Mouse (Mus musculus) embryonic facial prominence, embryonic 10.5 days (tissue): ENCODE results near the gene Trap1. TPM values are rescaled to one million over a fixed set of nuclear protein-coding genes. Genes with fewer than 3 reads are reported as not detected.

Experiments used
- DNase-seq: peaks from one replicate; pipeline ENCODE4 v3.0.0-alpha.2; 2017; ENCODE audit warnings: low spot score
- H3K27ac ChIP-seq: fragments of 300-500 bp; sonication (generic); replicated peaks from 2 replicates; pipeline ENCODE4 v1.5.1; 2016; ENCODE audit warnings: mild to moderate bottlenecking
- H3K27me3 ChIP-seq: fragments of 300-500 bp; sonication (generic); replicated peaks from 2 replicates; pipeline ENCODE4 v1.6.1; 2016; ENCODE audit warnings: low read depth, mild to moderate bottlenecking; ENCODE audit not compliant: poor library complexity, severe bottlenecking
- H3K36me3 ChIP-seq: fragments of 300-500 bp; sonication (generic); replicated peaks from 2 replicates; pipeline ENCODE4 v1.6.1; 2016; ENCODE audit warnings: mild to moderate bottlenecking, moderate library complexity
- H3K4me1 ChIP-seq: fragments of 300-500 bp; sonication (generic); 2 replicates; pipeline ENCODE4 v1.6.1; 2016
- H3K4me3 ChIP-seq: fragments of 300-500 bp; sonication (generic); 2 replicates; pipeline ENCODE4 v1.5.1; 2016; ENCODE audit warnings: mild to moderate bottlenecking, moderate library complexity
- H3K9me3 ChIP-seq: fragments of 300-500 bp; sonication (generic); 2 replicates; pipeline ENCODE4 v1.6.1; 2016; ENCODE audit warnings: mild to moderate bottlenecking
- WGBS: fragments of 180-500 bp; shearing (Covaris S2); methylation state at CpG from one replicate; pipeline ENCODE4 v1.1.7; 2016; 5-methylcytosine and 5-hydroxymethylcytosine counted together
- polyA plus RNA-seq: library from polyadenylated mRNA; unstranded; fragments of >200 nt; fragmentation: Nextera tagmentation; extraction: Ambion mirVana; gene quantifications from 2 replicates; pipeline ENCODE4 v1.2.1, GENCODE M21; 2016

Trap1 gene
- polyA plus RNA-seq, 1 experiment from 2014 or later = 104 TPM

DNA sequence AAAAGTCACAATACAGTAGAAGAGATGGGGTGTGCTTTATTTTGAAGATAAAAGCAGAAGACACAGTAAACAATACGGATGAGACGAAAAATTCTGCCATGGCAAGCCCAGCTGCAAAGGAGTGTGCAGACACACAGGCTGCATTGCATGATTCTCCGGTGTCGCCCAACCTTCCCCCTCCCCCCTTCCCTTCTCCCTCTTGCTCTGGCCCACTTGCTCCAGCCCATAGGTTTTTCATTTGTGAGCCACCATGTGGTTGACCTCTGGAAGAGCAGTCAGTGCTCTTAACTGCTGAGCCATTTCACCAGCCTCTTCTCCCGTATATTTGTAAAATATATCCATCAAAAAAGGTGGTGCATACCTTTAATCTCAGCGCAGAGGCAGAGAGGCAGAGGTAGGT lies 3.3 kb downstream of the Trap1 start:
- WGBS = 67% methylated on average over 6 of the region's 6 CpGs
- Histone ChIP-seq H3K4me3 (no peak overlapping the region), H3K9me3 (no peaks in the 10 kb centered on the region), H3K36me3 (peaks cover 6% of the 10 kb centered on the region; the same call in 1 of the 2 replicates), H3K27me3 (no peaks in the 10 kb centered on the region), H3K27ac (no peak overlapping the region), H3K4me1 (peaks cover 15% of the 10 kb centered on the region)
- peak; percentile 17 for DNase-seq

DNA sequence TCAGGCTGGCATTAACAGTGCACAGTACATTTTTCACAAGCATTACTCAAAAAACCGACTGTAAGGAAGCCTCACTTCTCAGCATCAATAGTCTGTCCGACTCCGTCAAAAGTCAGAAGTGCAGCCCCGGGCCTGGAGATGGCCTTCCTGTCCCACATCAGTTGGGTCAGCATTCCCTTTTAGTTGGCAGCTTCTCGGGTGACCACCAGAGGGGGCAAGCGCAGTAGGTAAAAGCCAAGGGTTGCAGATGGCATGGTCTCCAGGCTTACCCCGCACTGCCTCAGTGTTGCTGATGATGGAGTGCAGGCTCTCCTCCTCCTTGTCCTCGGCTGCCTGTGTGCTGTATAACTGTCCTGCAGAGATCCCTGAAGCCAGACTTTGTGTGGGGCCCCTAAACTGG lies 9.0 kb downstream of the Trap1 start:
- Histone ChIP-seq H3K4me3 (no peak overlapping the region), H3K36me3 (peaks cover 62% of the 10 kb centered on the region)

DNA sequence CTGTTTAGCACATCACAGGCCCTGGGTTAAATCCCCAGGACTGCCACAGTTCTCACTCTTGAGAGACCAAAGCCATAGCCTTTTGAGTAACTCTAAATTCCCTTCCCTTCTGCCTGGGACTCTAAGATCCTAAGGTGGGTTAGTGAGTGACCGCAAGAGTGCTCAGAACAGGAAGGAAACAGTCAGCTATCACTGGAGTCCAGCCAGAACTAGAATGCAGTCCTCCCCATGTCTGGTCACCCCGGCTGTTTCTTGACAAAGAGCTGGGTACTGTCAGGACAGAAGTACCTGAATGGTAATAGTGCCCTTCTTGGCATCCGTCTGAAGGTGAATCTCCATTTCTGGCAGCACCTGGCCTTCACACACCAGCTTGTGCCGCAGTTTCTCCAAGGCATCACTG lies 12.7 kb downstream of the Trap1 start:
- Histone ChIP-seq H3K4me3 (no peak overlapping the region), H3K36me3 (peaks cover 91% of the 10 kb centered on the region)

More for the DNA sequence above, 9.0 kb downstream of the Trap1 start:
- no peaks in the 10 kb centered on the region for H3K9me3 ChIP-seq
- DNase-seq = peak; percentile 52
- H3K27me3 ChIP-seq = no peaks in the 10 kb centered on the region
- H3K27ac ChIP-seq = no peak overlapping the region
- no peaks in the 10 kb centered on the region for H3K4me1 ChIP-seq
- 61% methylated on average over 8 of the region's 8 CpGs for WGBS

DNA sequence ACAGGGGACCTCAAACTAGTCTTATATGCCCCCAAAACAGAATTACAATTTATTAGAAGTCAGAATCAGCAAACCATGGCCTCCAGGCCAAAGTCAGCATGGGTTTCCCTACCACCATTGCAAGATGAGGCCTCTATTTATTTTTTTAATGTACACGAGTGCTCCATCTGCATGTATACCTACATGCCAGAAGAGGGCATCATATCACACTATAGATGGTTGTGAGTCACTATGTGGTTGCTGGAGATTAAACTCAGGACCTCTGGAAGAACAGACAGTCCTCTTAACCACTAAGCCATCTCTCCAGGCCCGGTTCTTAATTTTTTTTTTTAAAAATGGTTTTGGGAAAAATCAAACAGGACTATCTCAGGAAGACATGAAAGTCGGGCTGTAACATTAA lies 23.8 kb downstream of the Trap1 start:
- 87% methylated on average over 3 of the region's 3 CpGs for WGBS
- H3K27me3 ChIP-seq = no peaks in the 10 kb centered on the region
- H3K4me1 ChIP-seq = peaks cover 5% of the 10 kb centered on the region; the same call in 1 of the 2 replicates
- H3K36me3 ChIP-seq = peaks cover 94% of the 10 kb centered on the region
- no peak overlapping the region for H3K27ac ChIP-seq
- no peak overlapping the region for H3K4me3 ChIP-seq
- no peaks in the 10 kb centered on the region for H3K9me3 ChIP-seq
- DNase-seq = no peak

More for the DNA sequence above, 12.7 kb downstream of the Trap1 start:
- Histone ChIP-seq H3K9me3 (no peaks in the 10 kb centered on the region), H3K27me3 (no peaks in the 10 kb centered on the region), H3K4me1 (no peaks in the 10 kb centered on the region), H3K27ac (no peak overlapping the region)
- WGBS = 95% methylated on average over 4 of the region's 4 CpGs
- DNase-seq = no peak

DNA sequence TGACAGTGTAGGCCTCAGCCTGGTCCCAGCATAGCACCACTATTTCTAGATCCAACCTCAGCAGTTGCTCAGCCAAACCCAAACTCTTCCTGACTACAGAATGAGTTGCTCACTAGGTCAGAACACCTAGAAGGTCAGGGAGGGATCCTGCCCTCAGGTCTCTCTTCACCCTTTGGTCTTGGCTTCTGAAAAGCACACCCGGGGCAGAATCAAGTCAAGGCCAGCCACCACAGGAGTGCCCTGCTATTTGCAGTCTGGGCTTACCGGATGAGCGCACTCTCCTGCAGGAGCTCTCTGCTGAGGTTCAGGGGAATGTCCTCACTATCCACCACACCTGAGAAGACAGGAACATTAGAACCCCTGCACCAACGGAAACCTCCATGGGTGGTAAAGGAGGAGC lies 25.0 kb downstream of the Trap1 start:
- H3K36me3 ChIP-seq = peaks cover 94% of the 10 kb centered on the region
- no peaks in the 10 kb centered on the region for H3K9me3 ChIP-seq
- no peak overlapping the region for H3K27ac ChIP-seq
- no peak overlapping the region for H3K4me3 ChIP-seq
- no peak for DNase-seq
- peaks cover 5% of the 10 kb centered on the region; the same call in 1 of the 2 replicates for H3K4me1 ChIP-seq
- WGBS = 92% methylated on average over 4 of the region's 4 CpGs
- no peaks in the 10 kb centered on the region for H3K27me3 ChIP-seq

DNA sequence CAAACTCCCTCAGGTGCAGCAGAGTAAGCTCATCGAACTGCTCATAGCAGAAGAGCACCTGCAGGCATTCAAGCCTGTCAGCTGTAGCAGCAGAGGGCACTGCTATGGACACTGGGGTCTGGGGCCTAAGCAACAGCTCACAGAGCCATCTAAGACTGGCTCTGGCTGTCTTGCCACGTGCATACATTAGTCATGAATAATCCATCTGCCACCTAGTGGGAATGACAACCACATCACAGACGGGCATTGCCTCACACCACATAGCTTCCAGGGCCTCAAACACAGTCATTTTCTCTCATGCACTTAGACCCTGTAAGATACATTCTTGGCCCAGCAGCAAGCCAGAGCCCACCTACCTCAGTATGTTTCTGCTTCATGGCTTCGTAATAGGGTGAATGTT lies 32.1 kb downstream of the Trap1 start:
- 87% methylated on average over 4 of the region's 4 CpGs for WGBS

DNA sequence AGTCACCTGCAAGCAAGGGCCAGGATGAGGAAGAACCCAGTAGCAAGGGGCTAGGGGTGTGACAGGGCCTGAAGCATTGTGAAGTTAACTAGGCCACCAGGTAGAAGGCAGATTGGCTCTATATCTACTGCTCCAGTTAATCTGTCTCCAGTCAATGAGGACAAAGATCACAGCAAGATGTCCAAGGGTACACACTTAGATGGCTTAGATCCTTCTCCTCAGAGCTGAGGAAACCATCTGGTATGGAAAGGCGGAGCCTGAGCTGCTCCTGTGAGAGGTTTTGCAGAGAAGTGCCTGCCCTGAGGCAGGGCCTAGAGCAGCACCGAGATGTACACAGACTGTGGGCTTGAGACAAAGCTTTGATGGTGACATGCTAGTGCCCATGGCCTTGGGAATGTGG lies 33.5 kb downstream of the Trap1 start:
- H3K4me1 ChIP-seq = no peaks in the 10 kb centered on the region
- WGBS = 87% methylated on average over 2 of the region's 2 CpGs
- no peak overlapping the region for H3K27ac ChIP-seq
- no peaks in the 10 kb centered on the region for H3K27me3 ChIP-seq
- no peak overlapping the region for H3K4me3 ChIP-seq
- peaks cover 99% of the 10 kb centered on the region for H3K36me3 ChIP-seq
- DNase-seq = no peak
- no peaks in the 10 kb centered on the region for H3K9me3 ChIP-seq

More for the DNA sequence above, 32.1 kb downstream of the Trap1 start:
- no peaks in the 10 kb centered on the region for H3K9me3 ChIP-seq
- DNase-seq = no peak
- H3K27ac ChIP-seq = no peak overlapping the region
- no peaks in the 10 kb centered on the region for H3K27me3 ChIP-seq
- H3K4me1 ChIP-seq = no peaks in the 10 kb centered on the region
- no peak overlapping the region for H3K4me3 ChIP-seq
- H3K36me3 ChIP-seq = peaks cover 99% of the 10 kb centered on the region

DNA sequence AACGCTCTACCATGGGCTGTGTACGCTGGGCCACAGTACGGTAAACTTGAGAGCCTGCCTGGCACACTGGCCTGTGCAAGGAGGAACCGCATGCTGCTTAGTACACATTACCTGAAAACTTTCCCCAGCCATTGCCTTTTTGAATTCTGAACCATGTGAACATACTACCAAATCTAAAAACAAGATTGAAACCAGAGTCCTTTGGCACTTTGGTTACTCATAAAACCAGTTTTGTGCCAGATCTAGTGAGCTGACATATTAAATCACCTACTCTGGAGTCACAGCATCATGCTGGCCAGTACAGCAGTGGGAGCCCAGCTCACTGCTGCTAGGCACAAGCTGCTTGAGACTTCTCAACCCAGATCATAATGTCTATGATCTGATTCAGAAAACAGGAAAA lies 36.0 kb downstream of the Trap1 start:
- Histone ChIP-seq H3K27me3 (no peaks in the 10 kb centered on the region), H3K4me1 (no peaks in the 10 kb centered on the region), H3K36me3 (peaks cover 99% of the 10 kb centered on the region), H3K9me3 (no peaks in the 10 kb centered on the region), H3K27ac (no peak overlapping the region), H3K4me3 (no peak overlapping the region)
- 93% methylated on average over 4 of the region's 4 CpGs for WGBS
- DNase-seq = no peak

DNA sequence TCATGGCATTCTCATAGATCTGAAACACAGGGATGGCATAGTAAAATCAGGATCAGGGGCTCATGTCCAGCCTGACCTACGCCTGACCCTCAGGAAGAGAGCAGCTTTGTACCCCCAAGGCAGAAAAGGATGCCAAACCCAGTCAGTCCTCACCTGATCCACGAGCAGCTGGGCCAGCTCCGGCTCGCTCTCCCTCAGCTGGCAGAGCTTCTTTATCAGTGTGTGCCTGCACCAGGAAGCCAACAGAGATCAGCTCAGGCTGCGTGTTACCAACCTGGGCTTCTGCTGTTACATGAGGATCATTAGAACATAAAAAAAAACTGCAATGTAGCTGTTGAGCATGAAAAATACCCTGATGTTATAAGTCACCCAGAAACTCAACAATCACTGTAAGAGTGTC lies 37.4 kb downstream of the Trap1 start:
- Histone ChIP-seq H3K27ac (no peak overlapping the region), H3K27me3 (no peaks in the 10 kb centered on the region), H3K36me3 (peaks cover 89% of the 10 kb centered on the region), H3K4me3 (no peak overlapping the region), H3K9me3 (no peaks in the 10 kb centered on the region), H3K4me1 (no peaks in the 10 kb centered on the region)
- DNase-seq = no peak
- 90% methylated on average over 5 of the region's 5 CpGs for WGBS

DNA sequence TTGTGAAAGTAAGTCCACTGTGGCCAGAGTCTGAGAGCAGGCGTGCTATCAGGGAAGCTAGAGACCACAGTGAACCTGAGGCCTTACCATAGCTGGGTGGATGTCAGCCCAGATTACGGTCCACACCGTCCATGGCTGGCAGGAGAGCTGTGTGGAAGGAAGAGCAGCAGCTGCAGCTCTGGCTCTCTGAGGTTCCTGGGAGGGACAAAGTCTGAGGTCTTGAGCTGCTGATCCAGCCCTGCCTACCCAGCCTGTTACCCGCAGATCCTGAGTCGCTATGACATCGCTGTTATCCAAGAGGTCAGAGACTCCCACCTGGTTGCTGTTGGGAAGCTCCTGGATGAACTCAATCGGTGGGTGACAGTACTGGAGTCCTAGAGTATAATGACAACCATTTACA lies 39.9 kb downstream of the Trap1 start:
- H3K27me3 ChIP-seq = no peaks in the 10 kb centered on the region
- no peak overlapping the region for H3K27ac ChIP-seq
- peaks cover 65% of the 10 kb centered on the region for H3K36me3 ChIP-seq
- no peaks in the 10 kb centered on the region for H3K9me3 ChIP-seq
- no peak overlapping the region for H3K4me3 ChIP-seq
- 94% methylated on average over 7 of the region's 7 CpGs for WGBS
- no peaks in the 10 kb centered on the region for H3K4me1 ChIP-seq
- no peak for DNase-seq

DNA sequence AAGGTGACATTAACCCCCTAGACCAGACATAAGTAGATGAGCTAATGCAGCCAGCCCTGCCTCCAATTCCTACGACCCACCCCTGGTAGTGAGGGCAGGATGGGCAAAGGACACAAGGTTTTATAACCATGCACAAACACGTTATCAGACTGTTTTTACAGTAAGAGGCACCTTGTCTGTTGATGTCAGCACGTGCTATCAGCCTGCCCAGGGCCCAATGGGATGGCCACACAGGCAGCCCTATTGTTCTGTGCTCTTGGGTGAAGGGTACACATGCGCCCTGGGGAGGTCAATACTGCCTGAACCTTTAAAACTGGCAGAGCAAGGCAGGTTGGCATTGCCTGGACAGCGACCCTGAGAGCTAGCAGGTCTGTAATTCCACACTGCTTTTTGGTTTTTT lies 40.8 kb downstream of the Trap1 start, which contains the start of gene Dnase1:
TSS of gene Dnase1 (plus strand) at position 136 of the 400 bp plus-strand sequence.
- H3K4me1 ChIP-seq = no peaks in the 10 kb centered on the region; the same call in 1 of the 2 replicates
- 91% methylated on average over 5 of the region's 5 CpGs for WGBS
- peaks cover 56% of the 10 kb centered on the region for H3K36me3 ChIP-seq

DNA sequence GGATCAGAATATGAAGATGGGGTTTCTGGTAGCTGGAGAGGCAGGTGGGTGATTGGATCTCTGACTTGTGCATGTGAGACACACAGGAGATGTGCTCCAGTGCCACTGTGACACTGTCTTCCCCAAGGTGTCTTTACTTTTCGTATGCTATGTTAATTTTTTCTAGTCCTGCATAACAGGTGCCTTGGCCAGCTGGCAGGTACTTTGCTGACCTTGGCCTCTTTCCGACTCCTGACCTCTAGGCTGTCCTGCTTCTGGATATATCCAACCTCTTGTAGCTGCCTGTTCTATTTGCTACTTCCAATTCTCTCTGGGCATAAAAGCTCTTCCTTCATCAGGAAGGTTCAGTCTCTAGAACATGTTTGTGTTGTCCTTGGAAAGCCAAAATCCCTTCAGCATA lies 42.1 kb downstream of the Trap1 start:
- Histone ChIP-seq H3K4me1 (peaks cover 4% of the 10 kb centered on the region), H3K36me3 (peaks cover 44% of the 10 kb centered on the region), H3K4me3 (no peak overlapping the region), H3K27ac (no peak overlapping the region), H3K9me3 (no peaks in the 10 kb centered on the region), H3K27me3 (no peaks in the 10 kb centered on the region)
- no peak for DNase-seq
- 88% methylated on average over 2 of the region's 2 CpGs for WGBS

More for the DNA sequence above, 40.8 kb downstream of the Trap1 start, which contains the start of gene Dnase1:
- DNase-seq = no peak
- Histone ChIP-seq H3K27me3 (no peaks in the 10 kb centered on the region), H3K27ac (no peak within 1 kb of the TSS), H3K9me3 (no peaks in the 10 kb centered on the region), H3K4me3 (no peak within 1 kb of the TSS)

DNA sequence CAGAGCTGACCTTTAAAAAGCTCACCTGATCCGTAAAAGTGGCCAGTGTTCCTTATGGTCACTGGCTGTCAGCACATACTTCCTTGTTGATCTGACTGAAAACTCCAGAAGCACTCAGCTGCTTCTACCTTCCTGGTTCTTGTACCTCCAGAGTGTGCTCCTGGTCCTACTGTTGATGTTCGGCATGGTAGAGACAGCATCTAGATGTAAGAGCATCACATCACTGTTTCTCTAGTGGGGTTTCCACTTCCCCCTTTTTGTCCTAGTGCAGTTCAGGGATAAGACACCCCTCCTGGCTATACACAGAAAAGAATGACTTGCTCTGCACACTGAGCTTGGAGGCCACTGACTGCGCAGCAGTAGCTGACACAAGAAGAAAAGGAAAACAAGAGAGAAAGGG lies 43.2 kb downstream of the Trap1 start:
- Histone ChIP-seq H3K36me3 (peaks cover 33% of the 10 kb centered on the region), H3K27me3 (no peaks in the 10 kb centered on the region)

More for the DNA sequence above, 43.2 kb downstream of the Trap1 start:
- no peak overlapping the region for H3K27ac ChIP-seq
- H3K4me3 ChIP-seq = no peak overlapping the region
- peaks cover 4% of the 10 kb centered on the region for H3K4me1 ChIP-seq
- no peaks in the 10 kb centered on the region for H3K9me3 ChIP-seq
- 82% methylated on average over 3 of the region's 3 CpGs for WGBS
- DNase-seq = no peak
